Mouse (Mus musculus): Measurements from ENCODE around the gene Por. TPM values are rescaled to one million over a fixed set of nuclear protein-coding genes. Genes with fewer than 3 reads are reported as not detected.

Por gene
- polyA plus RNA-seq, 1 experiment from 2014 or later = 52.6 TPM

- Histone ChIP-seq H3K4me3 (ENCODE audit: low read length) (no peak overlapping the region), H3K4me1 (ENCODE audit: control insufficient read depth, insufficient read depth, low read length) (peaks cover 25% of the 10 kb centered on the region), H3K27me3 (ENCODE audit: control insufficient read depth, insufficient read depth, low read length) (no peaks in the 10 kb centered on the region), H3K9me3 (replicated peaks; ENCODE audit: control insufficient read depth, low read length) (no peaks in the 10 kb centered on the region; the same call in 1 of the 2 replicates), H3K27ac (ENCODE audit: low read length) (no peak overlapping the region), H3K4me2 (ENCODE audit: low read depth, low read length) (no peak overlapping the region), H3K36me3 (ENCODE audit: control insufficient read depth, insufficient read depth) (peaks cover 59% of the 10 kb centered on the region), H3K9ac (ENCODE audit: low read length) (no peak overlapping the region)
- no peak for ATAC-seq (replicated peaks; ENCODE audit: extremely low read depth, insufficient read depth, low FRiP score)
- WGBS = 96% methylated on average over 10 of the region's 10 CpGs
Measured at GRCm38 (mm10) chr5:135730278-135730677, 60.4 kb downstream of the Por start.

- Histone ChIP-seq H3K9me3 (replicated peaks; ENCODE audit: control insufficient read depth, low read length) (no peaks in the 10 kb centered on the region; the same call in 1 of the 2 replicates), H3K27me3 (ENCODE audit: control insufficient read depth, insufficient read depth, low read length) (no peaks in the 10 kb centered on the region), H3K36me3 (ENCODE audit: control insufficient read depth, insufficient read depth) (peaks cover 65% of the 10 kb centered on the region), H3K9ac (ENCODE audit: low read length) (no peak overlapping the region), H3K4me2 (ENCODE audit: low read depth, low read length) (no peak overlapping the region), H3K27ac (ENCODE audit: low read length) (no peak overlapping the region), H3K4me3 (ENCODE audit: low read length) (no peak overlapping the region), H3K4me1 (ENCODE audit: control insufficient read depth, insufficient read depth, low read length) (peaks cover 19% of the 10 kb centered on the region)
- ATAC-seq (replicated peaks; ENCODE audit: extremely low read depth, insufficient read depth, low FRiP score) = no peak
- WGBS = 89% methylated on average over 10 of the region's 10 CpGs
Measured at GRCm38 (mm10) chr5:135730916-135731315, 61.1 kb downstream of the Por start.

GRCm38 (mm10) chr5:135731322-135731721 is 61.5 kb downstream of the Por start:
- whole genome bisulfite sequencing = 91% methylated on average over 16 of the region's 16 CpGs
- Histone ChIP-seq H3K4me3 (ENCODE audit: low read length) (no peak overlapping the region), H3K9me3 (replicated peaks; ENCODE audit: control insufficient read depth, low read length) (no peaks in the 10 kb centered on the region; the same call in 1 of the 2 replicates), H3K27ac (ENCODE audit: low read length) (no peak overlapping the region), H3K9ac (ENCODE audit: low read length) (no peak overlapping the region), H3K36me3 (ENCODE audit: control insufficient read depth, insufficient read depth) (peaks cover 65% of the 10 kb centered on the region), H3K4me1 (ENCODE audit: control insufficient read depth, insufficient read depth, low read length) (peaks cover 15% of the 10 kb centered on the region), H3K27me3 (ENCODE audit: control insufficient read depth, insufficient read depth, low read length) (no peaks in the 10 kb centered on the region), H3K4me2 (ENCODE audit: low read depth, low read length) (no peak overlapping the region)
- ATAC-seq (replicated peaks; ENCODE audit: extremely low read depth, insufficient read depth, low FRiP score) = no peak

GRCm38 (mm10) chr5:135733071-135733470 is 63.2 kb downstream of the Por start:
- H3K36me3 ChIP-seq (ENCODE audit: control insufficient read depth, insufficient read depth) = peaks cover 65% of the 10 kb centered on the region
- no peak for ATAC-seq (replicated peaks; ENCODE audit: extremely low read depth, insufficient read depth, low FRiP score)
- H3K9ac ChIP-seq (ENCODE audit: low read length) = no peak overlapping the region
- H3K4me3 ChIP-seq (ENCODE audit: low read length) = no peak overlapping the region
- no peaks in the 10 kb centered on the region for H3K27me3 ChIP-seq (ENCODE audit: control insufficient read depth, insufficient read depth, low read length)
- WGBS = 85% methylated on average over 4 of the region's 4 CpGs
- no peak overlapping the region for H3K27ac ChIP-seq (ENCODE audit: low read length)
- H3K4me2 ChIP-seq (ENCODE audit: low read depth, low read length) = no peak overlapping the region
- H3K9me3 ChIP-seq (replicated peaks; ENCODE audit: control insufficient read depth, low read length) = no peaks in the 10 kb centered on the region; the same call in 1 of the 2 replicates
- H3K4me1 ChIP-seq (ENCODE audit: control insufficient read depth, insufficient read depth, low read length) = no peaks in the 10 kb centered on the region

- Histone ChIP-seq H3K36me3 (ENCODE audit: control insufficient read depth, insufficient read depth) (peaks cover 63% of the 10 kb centered on the region), H3K9me3 (replicated peaks; ENCODE audit: control insufficient read depth, low read length) (no peaks in the 10 kb centered on the region; the same call in 1 of the 2 replicates), H3K27ac (ENCODE audit: low read length) (no peak overlapping the region), H3K27me3 (ENCODE audit: control insufficient read depth, insufficient read depth, low read length) (no peaks in the 10 kb centered on the region), H3K4me3 (ENCODE audit: low read length) (no peak overlapping the region), H3K9ac (ENCODE audit: low read length) (no peak overlapping the region), H3K4me1 (ENCODE audit: control insufficient read depth, insufficient read depth, low read length) (no peaks in the 10 kb centered on the region), H3K4me2 (ENCODE audit: low read depth, low read length) (no peak overlapping the region)
- WGBS = 90% methylated on average over 42 of the region's 42 CpGs
- ATAC-seq (replicated peaks; ENCODE audit: extremely low read depth, insufficient read depth, low FRiP score) = no peak
Measured at GRCm38 (mm10) chr5:135734057-135734680, 64.3 kb downstream of the Por start.

GRCm38 (mm10) chr5:135735741-135736140 is 65.9 kb downstream of the Por start:
- H3K27me3 ChIP-seq (ENCODE audit: control insufficient read depth, insufficient read depth, low read length) = no peaks in the 10 kb centered on the region
- H3K4me1 ChIP-seq (ENCODE audit: control insufficient read depth, insufficient read depth, low read length) = no peaks in the 10 kb centered on the region
- no peak overlapping the region for H3K27ac ChIP-seq (ENCODE audit: low read length)
- H3K9ac ChIP-seq (ENCODE audit: low read length) = no peak overlapping the region
- no peak overlapping the region for H3K4me2 ChIP-seq (ENCODE audit: low read depth, low read length)
- peaks cover 49% of the 10 kb centered on the region for H3K36me3 ChIP-seq (ENCODE audit: control insufficient read depth, insufficient read depth)
- no peak for ATAC-seq (replicated peaks; ENCODE audit: extremely low read depth, insufficient read depth, low FRiP score)
- 85% methylated on average over 13 of the region's 13 CpGs for WGBS
- H3K4me3 ChIP-seq (ENCODE audit: low read length) = no peak overlapping the region
- no peaks in the 10 kb centered on the region; the same call in 1 of the 2 replicates for H3K9me3 ChIP-seq (replicated peaks; ENCODE audit: control insufficient read depth, low read length)

- no peak for ATAC-seq (replicated peaks; ENCODE audit: extremely low read depth, insufficient read depth, low FRiP score)
- H3K4me3 ChIP-seq (ENCODE audit: low read length) = no peak overlapping the region
- H3K4me1 ChIP-seq (ENCODE audit: control insufficient read depth, insufficient read depth, low read length) = no peaks in the 10 kb centered on the region
- H3K27me3 ChIP-seq (ENCODE audit: control insufficient read depth, insufficient read depth, low read length) = no peaks in the 10 kb centered on the region
- no peak overlapping the region for H3K4me2 ChIP-seq (ENCODE audit: low read depth, low read length)
- peaks cover 45% of the 10 kb centered on the region for H3K36me3 ChIP-seq (ENCODE audit: control insufficient read depth, insufficient read depth)
- H3K27ac ChIP-seq (ENCODE audit: low read length) = no peak overlapping the region
- H3K9me3 ChIP-seq (replicated peaks; ENCODE audit: control insufficient read depth, low read length) = no peaks in the 10 kb centered on the region; the same call in 1 of the 2 replicates
- 94% methylated on average over 16 of the region's 16 CpGs for WGBS
- no peak overlapping the region for H3K9ac ChIP-seq (ENCODE audit: low read length)
Measured at GRCm38 (mm10) chr5:135736544-135736943, 66.7 kb downstream of the Por start.

- Histone ChIP-seq H3K27me3 (ENCODE audit: control insufficient read depth, insufficient read depth, low read length) (no peaks in the 10 kb centered on the region), H3K4me2 (ENCODE audit: low read depth, low read length) (no peak overlapping the region), H3K36me3 (ENCODE audit: control insufficient read depth, insufficient read depth) (peaks cover 44% of the 10 kb centered on the region), H3K9me3 (replicated peaks; ENCODE audit: control insufficient read depth, low read length) (no peaks in the 10 kb centered on the region; the same call in 1 of the 2 replicates), H3K9ac (ENCODE audit: low read length) (no peak overlapping the region), H3K4me1 (ENCODE audit: control insufficient read depth, insufficient read depth, low read length) (no peaks in the 10 kb centered on the region), H3K4me3 (ENCODE audit: low read length) (no peak overlapping the region), H3K27ac (ENCODE audit: low read length) (no peak overlapping the region)
- WGBS = 70% methylated on average over 7 of the region's 7 CpGs
- ATAC-seq (replicated peaks; ENCODE audit: extremely low read depth, insufficient read depth, low FRiP score) = no peak
Measured at GRCm38 (mm10) chr5:135737154-135737553, 67.3 kb downstream of the Por start.

- Histone ChIP-seq H3K4me1 (ENCODE audit: control insufficient read depth, insufficient read depth, low read length) (peaks cover 6% of the 10 kb centered on the region), H3K4me2 (ENCODE audit: low read depth, low read length) (no peak overlapping the region), H3K27ac (ENCODE audit: low read length) (no peak overlapping the region), H3K27me3 (ENCODE audit: control insufficient read depth, insufficient read depth, low read length) (no peaks in the 10 kb centered on the region), H3K36me3 (ENCODE audit: control insufficient read depth, insufficient read depth) (peaks cover 33% of the 10 kb centered on the region), H3K9ac (ENCODE audit: low read length) (no peak overlapping the region), H3K4me3 (ENCODE audit: low read length) (no peak overlapping the region), H3K9me3 (replicated peaks; ENCODE audit: control insufficient read depth, low read length) (no peaks in the 10 kb centered on the region; the same call in 1 of the 2 replicates)
- ATAC-seq (replicated peaks; ENCODE audit: extremely low read depth, insufficient read depth, low FRiP score) = no peak
- WGBS = 20% methylated on average over 6 of the region's 6 CpGs
Measured at GRCm38 (mm10) chr5:135738266-135738665, 68.4 kb downstream of the Por start.

Data from heart, embryonic 16.5 days (tissue).